Mouse (Mus musculus): ENCODE measurements around the gene Atg9a. TPM values are rescaled to one million over a fixed set of nuclear protein-coding genes. Genes with fewer than 3 reads are reported as not detected.

Atg9a gene
- total RNA-seq, 2 experiments from 2014 or later: 7.2 to 14.5 TPM

DNA sequence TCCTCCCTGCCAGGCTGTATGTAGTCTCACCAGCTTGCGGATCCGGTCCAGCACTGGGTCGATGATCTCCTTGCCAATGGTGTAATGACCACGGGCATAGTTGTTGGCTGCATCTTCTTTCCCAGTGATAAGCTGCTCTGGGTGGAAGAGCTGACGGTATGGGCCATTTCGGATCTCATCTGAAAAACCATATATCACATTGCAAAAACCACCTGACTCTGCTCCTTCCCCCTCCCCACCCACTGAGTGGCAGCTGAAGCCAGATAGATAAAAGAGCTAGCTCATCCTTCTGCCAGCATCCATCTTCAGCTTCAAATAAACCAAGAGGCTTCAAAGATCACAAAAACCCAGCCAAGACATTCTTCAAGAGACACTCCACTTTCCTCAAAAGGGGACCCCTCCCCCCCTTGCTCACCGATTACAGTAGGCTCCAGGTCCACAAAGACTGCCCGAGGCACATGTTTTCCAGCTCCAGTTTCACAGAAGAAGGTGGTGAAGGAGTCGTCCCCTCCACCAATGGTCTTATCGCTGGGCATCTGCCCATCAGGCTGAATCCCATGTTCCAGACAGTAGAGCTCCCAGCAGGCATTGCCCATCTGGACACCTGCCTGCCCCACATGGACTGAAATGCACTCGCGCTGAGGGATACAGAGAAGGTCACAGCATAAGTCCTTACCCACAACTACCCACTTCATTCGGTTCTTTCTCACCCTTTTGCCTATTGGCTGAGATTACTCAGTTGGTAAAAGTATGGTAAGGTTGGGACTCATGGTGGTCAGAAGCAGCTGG, 25.0 kb upstream of the Atg9a start:
- peak; percentile 20 for ATAC-seq (replicated peaks; ENCODE audit: poor library complexity)

DNA sequence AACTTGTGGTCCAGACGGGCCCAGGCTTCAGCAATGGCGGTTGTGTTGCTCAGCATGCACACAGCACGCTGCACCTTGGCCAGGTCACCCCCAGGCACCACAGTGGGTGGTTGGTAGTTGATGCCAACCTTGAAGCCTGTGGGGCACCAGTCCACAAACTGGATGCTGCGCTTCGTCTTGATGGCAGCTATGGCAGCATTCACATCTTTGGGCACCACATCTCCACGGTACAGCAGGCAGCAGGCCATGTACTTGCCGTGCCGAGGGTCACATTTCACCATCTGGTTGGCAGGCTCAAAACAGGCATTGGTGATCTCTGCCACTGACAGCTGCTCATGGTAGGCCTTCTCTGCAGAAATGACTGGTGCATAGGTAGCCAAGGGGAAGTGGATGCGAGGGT, 23.8 kb upstream of the Atg9a start:
- no peak for ATAC-seq (replicated peaks; ENCODE audit: poor library complexity)

DNA sequence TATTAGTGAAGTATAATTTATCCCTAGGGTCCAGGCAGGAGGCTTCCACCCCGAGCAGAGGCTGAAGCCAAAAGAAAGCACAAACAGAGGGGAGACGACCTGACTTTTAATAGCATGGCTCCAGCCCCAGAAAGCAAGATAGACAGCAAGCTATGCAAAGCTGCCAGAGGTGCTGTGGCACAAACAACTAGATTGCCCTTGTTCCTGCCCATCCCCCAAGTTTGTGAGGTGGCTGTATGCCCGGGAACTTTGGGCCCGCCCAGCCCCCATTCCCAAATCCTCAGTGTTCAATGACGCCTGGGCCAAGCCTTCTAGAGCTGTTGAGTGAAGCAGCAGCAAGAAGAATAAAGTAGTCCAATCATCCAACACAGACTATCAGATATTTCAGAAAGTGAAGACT, 22.9 kb upstream of the Atg9a start:
- no peak for ATAC-seq (replicated peaks; ENCODE audit: poor library complexity)

DNA sequence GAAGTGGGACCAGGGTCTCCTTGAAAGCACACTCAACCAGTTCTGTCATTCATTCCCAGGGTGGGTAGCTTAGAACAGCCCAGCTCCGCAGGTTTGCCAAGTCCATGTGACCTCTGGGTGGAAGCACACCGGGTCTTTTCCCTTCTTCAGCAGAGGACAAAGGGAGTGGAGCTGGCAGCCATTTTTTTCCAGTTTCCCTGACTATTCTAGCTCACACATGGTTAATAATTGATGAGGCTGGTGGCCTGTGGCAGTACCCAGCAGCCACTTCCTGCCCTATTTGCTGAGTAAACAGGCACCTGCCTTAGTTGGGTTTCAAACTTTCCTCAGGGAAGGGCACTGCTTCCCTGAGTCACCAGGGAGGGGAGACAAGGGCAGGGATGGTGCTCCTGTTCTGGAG, 22.4 kb upstream of the Atg9a start:
- ATAC-seq (replicated peaks; ENCODE audit: poor library complexity): no peak

DNA sequence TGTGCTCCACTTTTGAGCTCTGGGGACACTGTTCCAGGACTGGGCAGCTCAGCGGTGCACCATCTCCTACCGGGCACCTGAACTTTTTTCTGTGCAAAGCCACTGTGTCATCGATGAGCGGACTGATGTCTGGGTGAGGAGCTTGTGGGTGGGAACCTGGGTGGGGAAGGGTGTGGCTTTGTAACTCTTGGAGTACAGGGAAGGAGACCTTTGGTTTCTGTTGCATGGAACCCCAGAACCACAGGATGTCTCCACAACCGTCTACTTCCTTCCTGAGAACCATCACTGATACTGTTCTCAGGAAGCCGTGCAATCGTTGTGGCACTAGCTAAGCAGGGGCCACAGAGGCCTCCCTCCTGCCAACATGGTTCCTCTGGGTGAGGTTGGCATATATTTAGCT, 21.1 kb upstream of the Atg9a start:
- peak; percentile 49 for ATAC-seq (replicated peaks; ENCODE audit: poor library complexity)

DNA sequence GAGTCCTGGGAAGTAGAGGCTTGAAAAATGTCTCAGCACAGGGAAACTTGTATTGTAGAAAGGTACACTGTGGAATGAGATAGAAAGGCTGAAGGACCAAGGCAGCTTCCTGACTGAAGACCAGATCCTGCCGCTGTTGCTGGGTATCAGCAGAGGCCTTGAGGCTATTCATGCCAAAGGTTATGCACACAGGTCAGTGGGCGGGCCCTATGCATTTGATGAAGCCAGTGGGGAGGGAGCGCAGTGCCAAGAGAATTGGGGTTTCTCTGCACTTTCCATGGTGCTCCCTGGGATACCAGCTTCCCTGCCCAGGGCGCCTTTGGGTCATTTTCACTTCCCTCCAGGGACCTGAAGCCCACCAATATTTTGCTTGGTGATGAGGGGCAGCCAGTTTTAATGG, 20.5 kb upstream of the Atg9a start:
- no peak for ATAC-seq (replicated peaks; ENCODE audit: poor library complexity)

DNA sequence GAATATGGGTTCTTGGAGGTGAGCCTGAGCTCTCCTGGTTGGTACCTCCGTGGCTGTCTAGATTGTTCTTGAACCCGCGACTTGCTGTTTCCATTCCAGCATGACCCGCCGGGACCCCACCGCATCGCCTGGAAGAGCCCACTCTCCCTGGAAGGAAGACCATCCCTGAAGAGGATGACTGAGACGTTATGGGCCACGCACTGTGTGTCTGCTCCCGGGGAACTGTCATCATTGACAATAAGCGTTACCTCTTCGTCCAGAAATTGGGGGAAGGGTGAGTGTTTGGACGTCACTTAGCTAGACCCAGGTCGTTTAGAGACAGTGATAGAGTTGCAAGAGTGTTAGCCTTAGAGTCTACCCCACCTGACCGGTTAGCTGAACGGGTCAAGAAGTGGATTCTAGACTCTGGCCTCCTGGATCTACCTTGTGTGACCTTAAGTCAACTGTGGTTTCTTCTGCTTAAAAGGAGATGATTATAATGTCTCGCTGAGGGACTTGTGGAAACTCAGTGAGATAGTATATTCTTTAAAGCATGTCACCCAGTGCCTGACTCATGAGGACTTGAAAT, 19.2 kb upstream of the Atg9a start:
- no peak for ATAC-seq (replicated peaks; ENCODE audit: poor library complexity)

DNA sequence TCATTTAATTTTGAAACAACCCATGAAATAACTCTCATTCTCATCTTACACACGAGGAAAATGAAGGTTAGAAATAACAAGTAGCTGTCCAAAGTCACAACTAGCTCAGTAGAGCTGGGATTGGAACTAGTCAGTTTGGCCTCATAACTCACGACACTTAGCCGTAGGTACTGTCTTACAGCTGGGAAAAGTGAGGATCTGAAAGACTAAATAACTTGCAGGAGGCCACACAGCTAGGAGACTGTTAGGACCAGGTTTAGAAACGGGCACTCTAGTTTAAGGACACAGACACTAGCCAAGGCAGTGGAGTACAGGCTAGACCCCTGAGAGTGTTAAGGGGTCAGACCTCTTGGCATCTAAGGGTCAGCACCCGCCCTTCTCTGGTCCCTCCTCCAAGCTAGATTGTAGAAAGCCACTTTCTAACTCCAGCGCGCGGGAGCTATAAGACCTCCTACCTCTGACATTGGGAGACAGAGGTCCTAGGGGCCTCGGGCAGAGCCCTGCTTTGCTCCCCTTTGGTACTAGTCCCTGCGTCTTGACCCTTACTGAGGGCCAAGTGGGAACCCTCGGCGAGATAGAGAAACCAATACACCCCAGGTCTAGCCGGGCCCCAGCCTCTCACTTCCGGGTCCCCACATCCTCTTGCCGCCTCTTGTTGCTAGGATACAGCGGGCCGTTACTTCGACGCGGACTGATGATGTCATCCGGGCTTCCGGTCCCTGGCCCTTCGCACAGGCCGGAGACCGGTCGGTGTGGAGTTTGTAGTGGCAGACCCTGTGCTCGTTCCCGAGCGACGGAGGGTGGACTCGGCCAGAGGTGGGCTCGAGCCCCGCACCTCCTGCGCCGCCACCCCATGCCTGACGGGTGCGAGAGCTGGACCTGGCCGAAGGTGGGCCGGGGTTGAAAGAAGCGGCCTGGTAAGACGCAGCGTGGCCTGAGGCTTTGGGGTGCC, 18.4 kb upstream of the Atg9a start, which contains the start of the genes Glb1l and Stk16:
Gene Glb1l (minus strand): TSS at position 678 of the 952 bp plus-strand sequence.
Gene Stk16 (plus strand): TSS at position 703 of the 952 bp plus-strand sequence.
- peak; percentile 75 for ATAC-seq (replicated peaks; ENCODE audit: poor library complexity)

DNA sequence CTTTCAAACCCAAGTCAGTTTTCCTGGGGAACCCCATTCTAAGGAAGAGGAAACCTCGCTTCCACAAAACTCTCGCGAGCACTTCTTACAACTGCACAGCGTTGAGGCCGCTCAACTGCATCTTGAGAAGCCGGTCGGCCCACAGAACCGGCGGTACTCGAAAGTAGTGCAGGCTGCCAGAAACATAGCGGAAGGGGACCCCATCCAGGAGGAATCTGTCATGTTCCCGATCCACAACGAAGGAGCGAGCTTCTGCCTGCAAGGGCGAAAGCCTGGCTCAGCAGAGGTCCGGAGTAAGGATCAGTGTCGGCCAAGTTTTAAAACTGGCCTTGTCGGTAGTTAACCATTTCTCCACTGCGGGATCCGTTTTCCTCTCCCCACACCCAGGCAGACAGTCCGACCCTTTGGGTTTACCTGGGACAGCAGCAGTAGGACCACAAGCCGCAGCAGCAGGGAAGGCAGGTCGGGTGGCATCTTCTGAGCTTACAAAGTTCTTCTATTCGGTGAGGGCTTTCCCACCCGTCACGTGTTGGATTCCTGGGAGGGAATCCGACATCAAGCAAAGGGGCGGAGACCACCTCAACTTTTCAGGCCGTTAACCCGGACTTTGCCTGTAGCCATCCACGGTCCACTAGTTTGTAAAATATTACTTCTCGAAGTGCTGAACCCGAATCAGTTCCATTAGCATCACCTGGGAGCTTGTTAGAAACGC, 17.1 kb upstream of the Atg9a start:
- peak; percentile 32 for ATAC-seq (replicated peaks; ENCODE audit: poor library complexity)

DNA sequence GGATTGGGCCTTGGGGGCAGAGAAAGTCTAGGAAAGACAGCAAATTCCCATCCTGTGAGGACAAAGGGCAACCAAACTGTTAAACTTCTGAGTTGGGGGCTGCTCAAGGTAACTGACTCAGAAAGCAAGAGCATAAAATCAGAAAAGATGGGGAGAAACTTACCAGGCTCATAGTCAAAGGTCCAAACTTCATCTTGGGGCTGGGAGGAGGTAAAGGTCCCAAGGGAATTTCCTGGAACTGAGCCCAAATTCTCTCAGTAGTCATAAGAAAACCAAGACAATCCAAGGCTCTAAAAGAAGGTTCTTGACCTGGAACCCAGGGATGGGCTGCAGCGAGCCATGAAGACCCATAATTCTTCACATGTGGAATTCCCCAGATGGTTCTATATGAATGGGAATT, 9.2 kb upstream of the Atg9a start:
- no peak for ATAC-seq (replicated peaks; ENCODE audit: poor library complexity)

DNA sequence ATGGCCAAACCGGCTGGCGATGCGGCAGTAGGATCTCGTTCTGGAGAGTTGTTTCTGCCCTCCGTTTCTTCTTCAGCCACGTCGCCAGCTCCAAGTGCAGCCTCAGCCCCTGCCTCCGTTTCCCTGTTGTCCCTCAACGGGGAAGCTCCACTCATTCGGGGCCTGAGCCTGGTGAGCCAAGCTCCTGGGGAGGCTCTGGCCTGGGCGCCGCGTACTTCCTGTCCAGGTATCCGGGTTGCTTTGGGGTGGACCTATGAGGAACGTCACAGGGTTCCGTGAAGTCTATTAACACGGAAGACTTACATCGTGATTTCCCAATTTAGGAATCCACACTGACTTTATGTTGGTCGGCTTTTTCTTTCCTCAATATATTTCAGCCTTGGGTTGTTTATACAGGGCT, 456 bp upstream of the Atg9a start:
- peak; percentile 38 for ATAC-seq (replicated peaks; ENCODE audit: poor library complexity)

DNA sequence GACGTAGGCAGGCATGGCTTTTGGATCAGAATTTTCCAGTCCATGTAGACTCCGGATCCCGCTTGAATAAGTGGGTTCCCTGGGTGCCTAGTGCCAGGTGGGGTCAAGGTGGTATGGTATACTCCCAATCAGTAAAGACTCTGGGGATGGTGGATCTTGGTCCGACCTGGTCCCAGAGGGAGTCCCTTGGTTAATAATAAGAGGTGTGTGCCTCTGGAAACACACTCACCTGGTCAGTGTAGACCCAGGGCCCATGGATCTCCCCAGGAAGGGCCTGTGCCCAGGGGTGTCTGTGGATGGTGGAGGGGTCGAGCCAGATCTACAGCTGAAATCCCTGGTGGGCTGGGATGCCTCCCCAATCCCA, 756 bp downstream of the Atg9a start:
- no peak for ATAC-seq (replicated peaks; ENCODE audit: poor library complexity)

DNA sequence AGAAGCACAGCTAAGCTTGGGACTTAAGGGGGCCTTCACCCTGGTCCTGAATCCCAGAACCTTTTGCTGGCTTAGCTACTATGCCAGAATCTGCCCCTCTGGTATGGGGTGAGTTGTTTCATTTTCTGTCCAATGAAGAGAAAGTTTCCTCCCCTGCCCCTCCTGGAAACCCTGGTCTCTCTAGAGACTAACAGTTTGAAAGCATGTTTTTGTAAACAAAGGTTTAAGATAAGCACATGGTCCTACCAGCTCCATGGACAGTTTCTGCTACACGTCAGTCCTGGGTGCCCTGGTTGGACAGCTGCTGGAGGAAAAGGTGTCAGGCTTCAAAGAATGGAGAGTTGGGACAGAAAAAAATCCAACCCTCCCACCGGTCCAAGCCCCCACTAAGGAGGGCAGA, 1.4 kb downstream of the Atg9a start:
- 0 out of 2 replicates have a peak, but pooled peaks have one; percentile 5 for ATAC-seq (replicated peaks; ENCODE audit: poor library complexity)

DNA sequence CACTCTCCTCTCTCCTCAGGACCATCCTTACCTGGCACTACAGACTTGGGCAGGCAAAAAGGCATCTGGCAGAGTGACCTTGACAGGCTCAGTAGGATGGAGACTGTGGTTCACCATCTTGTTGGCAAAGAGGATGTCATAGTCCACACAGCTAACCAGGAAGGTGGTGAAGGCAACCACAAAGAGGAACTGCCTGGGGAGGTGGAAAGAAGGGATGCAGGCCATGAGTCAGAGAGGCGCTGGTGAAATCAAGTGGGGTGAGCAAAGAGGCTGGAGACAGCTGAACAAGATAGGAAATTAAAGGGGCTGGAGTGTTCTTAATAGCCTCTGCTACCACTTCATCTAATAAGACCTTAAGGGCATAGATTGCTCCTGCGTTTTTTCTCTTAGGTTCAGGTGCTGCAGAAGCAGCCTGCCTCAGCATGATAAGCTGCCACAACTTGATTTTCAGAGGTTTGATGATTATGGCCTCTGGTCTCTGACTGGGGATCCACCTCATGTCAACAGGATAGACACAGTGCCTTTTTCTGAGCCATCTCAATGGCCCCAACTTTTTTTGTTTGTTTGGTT, 4.0 kb downstream of the Atg9a start:
- ATAC-seq (replicated peaks; ENCODE audit: poor library complexity): peak; percentile 64

DNA sequence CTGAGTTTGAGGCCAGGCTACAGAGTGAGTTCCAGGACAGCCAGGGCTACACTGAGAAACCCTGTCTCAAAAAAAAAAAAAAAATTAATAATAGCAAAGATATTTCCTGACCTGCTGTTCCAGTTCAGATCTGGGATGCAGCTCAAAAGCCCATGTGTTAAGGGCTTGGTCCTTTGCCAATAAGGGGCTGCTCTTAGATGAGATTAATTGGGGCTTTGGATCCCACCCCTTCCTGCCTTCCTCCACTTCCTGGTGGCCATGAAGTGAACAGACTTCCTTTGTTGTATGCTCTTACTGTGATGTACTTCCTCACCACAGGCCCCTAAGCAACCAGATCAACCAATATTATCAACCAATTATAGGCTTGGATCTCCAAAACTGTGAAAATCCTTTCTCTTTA, 4.9 kb downstream of the Atg9a start:
- ATAC-seq (replicated peaks; ENCODE audit: poor library complexity): no peak

DNA sequence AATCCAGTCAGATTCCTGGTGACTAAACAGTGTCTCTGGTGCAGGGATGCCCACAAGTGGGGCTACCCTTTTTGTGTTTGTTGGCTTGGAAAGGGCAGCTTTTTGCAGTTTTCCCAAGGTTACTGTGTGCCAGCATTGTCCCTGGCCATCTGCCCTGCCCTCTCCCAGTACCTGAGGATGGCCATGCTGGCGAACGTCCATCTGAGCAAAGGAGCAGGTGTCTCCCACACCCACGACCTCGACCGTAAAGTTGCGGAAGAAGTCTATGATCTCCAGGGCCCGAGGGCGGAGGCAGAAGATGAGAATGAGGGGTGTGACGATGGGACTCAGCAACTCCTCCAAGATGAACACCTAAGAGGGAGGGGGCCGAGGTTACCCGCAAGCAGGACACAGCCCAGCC, 6.5 kb downstream of the Atg9a start:
- ATAC-seq (replicated peaks; ENCODE audit: poor library complexity): no peak

DNA sequence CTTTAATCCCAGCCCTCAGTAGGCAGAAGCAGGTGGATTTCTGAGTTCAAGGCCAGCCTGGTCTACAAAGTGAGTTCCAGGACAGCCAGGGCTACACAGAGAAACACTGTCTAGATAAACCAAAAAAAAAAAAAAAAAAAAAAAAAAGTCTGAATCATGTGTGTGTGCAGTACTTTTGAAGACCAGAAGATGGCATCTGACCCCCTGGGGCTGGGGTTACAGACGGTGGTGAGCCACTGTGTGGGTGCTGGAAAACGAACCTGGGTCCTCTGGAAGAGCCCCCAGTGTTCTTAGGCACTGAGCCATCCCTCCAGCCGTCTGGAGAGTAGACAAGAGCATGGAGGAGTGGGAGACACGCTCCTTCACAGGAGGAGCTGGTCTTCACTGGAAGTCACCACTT, 9.8 kb downstream of the Atg9a start:
- no peak for ATAC-seq (replicated peaks; ENCODE audit: poor library complexity)

DNA sequence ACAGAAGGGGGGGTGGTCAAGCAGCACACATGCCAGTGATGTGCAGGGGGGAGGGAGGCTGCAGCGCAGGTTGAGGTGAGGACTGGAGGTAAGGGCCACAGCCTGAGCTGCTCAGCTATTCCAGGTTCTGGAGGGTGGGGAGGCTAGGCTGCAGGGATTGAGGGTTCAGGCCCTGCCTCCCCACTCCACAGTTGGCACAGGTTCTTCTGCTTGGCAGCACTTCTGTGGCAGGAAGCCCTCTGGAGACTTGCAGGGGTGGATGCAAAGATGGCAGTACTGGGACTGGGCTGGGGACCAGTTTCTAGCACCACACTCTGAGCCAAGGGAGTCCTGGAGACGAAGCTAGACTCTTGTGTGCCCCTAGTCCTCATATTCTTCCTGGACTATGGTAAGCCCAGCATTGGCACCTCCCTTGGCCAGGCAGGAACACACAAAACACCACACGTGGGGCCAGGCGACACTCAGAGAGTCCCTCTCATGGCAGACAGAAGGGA, 10.6 kb downstream of the Atg9a start:
- no peak for ATAC-seq (replicated peaks; ENCODE audit: poor library complexity)

DNA sequence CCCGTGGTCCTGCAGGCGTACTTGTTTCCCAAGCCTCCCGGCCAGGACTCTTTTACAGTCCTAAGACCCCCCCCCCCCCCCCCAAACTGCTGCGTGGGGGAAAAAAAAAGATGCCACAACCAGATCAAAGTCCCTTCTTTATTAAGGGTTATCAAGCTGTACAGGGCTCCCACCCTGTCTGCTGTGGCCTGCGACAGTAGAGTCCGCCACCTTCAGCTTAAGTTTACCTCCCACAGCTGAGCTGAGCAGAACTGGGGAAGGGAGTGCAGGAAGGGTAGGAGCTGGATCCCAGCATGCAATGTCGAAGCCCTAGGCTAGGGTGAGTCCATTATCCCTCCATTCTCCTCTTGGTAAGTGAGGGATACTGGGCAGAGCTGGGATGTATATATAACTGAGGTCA, 11.3 kb downstream of the Atg9a start:
- no peak for ATAC-seq (replicated peaks; ENCODE audit: poor library complexity)

DNA sequence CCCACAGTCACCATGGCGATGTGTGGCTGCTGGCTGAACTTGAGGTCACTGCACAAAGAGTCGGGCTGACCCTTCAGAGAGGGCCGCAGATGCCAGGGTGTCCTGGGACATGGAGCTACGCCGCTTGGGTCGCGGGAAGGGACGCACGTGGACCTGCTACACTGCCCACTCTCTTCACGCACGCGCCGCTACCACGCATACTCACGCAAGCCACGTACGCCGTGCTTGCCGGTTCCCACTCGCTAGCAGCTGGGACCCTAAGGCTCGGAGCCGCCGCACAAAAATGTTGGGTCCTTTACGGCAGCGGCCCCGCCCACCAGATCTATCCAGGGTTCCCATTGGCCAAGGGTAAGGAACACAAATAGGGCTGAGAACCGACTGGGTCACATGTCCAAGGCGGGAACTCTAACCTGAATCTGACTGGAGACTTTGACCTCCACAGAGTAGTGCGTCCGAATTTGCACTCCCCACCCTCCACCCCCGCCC, 11.8 kb downstream of the Atg9a start, which contains the start of gene Abcb6:
Gene Abcb6 (minus strand): TSS at position 288 of the 486 bp plus-strand sequence.
- peak; percentile 85 for ATAC-seq (replicated peaks; ENCODE audit: poor library complexity)
